Mouse (Mus musculus) heart, postnatal 0 days (tissue): Measurements from ENCODE around the gene Neu1.

Source experiments
- CTCF ChIP-seq: IDR thresholded peaks from 2 replicates; pipeline ENCODE4 v1.5.1; 2016; ENCODE audit warnings: antibody characterized with exemption, control low read depth, low read depth
- EP300 ChIP-seq: IDR thresholded peaks from 2 replicates; pipeline ENCODE4 v1.6.1; 2016; ENCODE audit warnings: antibody characterized with exemption, low read depth

GRCm38 (mm10) chr17:34982328-34982727, 51.3 kb downstream of the Neu1 start:
- no peak for TF ChIP-seq CTCF
- TF ChIP-seq EP300 = no peak
